Mouse (Mus musculus): Measurements from ENCODE around the gene Gm16867.
"Not testable (repeated sequence)": the region's sequence is repeated elsewhere in the genome, so short reads cannot be mapped to it uniquely, and the experiment has no call there.

- TF ChIP-seq CTCF (IDR thresholded peaks at IDR 0.05; ENCODE audit: low read depth, low read length); TAL1 (conservative IDR thresholded peaks at IDR 0.05; ENCODE audit: low read depth, low read length); GATA1 (IDR thresholded peaks at IDR 0.05; ENCODE audit: borderline replicate concordance, low read length): not testable (repeated sequence)
Observed at GRCm38 (mm10) chr14:69520810-69521209, 17.6 kb upstream of the Gm16867 start.

Measured in G1E (cell line).